Mouse (Mus musculus) hindbrain, embryonic 15.5 days (tissue): ENCODE results near the gene Eral1. TPM values are rescaled to one million over a fixed set of nuclear protein-coding genes. Genes with fewer than 3 reads are reported as not detected.
"Not testable (repeated sequence)": the region's sequence is repeated elsewhere in the genome, so short reads cannot be mapped to it uniquely, and the experiment has no call there.

ENCODE experiments used
- ATAC-seq: fragments of 200-750 bp; cut with Nextera tagmentation; 2 replicates; pipeline ENCODE4 v1.8.0; 2017; ENCODE audit warnings: low read depth, moderate number of reproducible peaks, moderate TSS enrichment; ENCODE audit not compliant: low FRiP score
- H3K27ac ChIP-seq: fragments of 300-500 bp; sonication (generic); replicated peaks from 2 replicates; pipeline ENCODE4 v1.5.1; 2015; ENCODE audit warnings: mild to moderate bottlenecking, inconsistent platforms
- H3K27me3 ChIP-seq: fragments of 300-500 bp; sonication (generic); 2 replicates; pipeline ENCODE4 v1.6.1; 2015; ENCODE audit warnings: control low read depth, inconsistent platforms
- H3K36me3 ChIP-seq: fragments of 300-500 bp; sonication (generic); 2 replicates; pipeline ENCODE4 v1.6.1; 2015; ENCODE audit warnings: control low read depth, inconsistent platforms
- H3K4me1 ChIP-seq: fragments of 300-500 bp; sonication (generic); replicated peaks from 2 replicates; pipeline ENCODE4 v1.6.1; 2015; ENCODE audit warnings: control low read depth, inconsistent platforms
- H3K4me2 ChIP-seq: fragments of 300-500 bp; sonication (generic); 2 replicates; pipeline ENCODE4 v1.6.1; 2015; ENCODE audit warnings: moderate library complexity, mild to moderate bottlenecking, inconsistent platforms
- H3K4me3 ChIP-seq: fragments of 300-500 bp; sonication (generic); 2 replicates; pipeline ENCODE4 v1.5.1; 2015; ENCODE audit warnings: mild to moderate bottlenecking, inconsistent platforms
- H3K9ac ChIP-seq: fragments of 300-500 bp; sonication (generic); 2 replicates; pipeline ENCODE4 v1.6.1; 2015; ENCODE audit warnings: inconsistent platforms
- H3K9me3 ChIP-seq: fragments of 300-500 bp; sonication (generic); 2 replicates; pipeline ENCODE4 v1.6.1; 2016; ENCODE audit warnings: control low read depth, inconsistent platforms
- WGBS: fragments of 180-500 bp; shearing (Covaris S2); methylation state at CpG from one replicate; pipeline ENCODE4 v1.1.7; 2015; 5-methylcytosine and 5-hydroxymethylcytosine counted together
- polyA plus RNA-seq: library from polyadenylated mRNA; unstranded; fragments of >200 nt; fragmentation: Nextera tagmentation; extraction: Ambion mirVana; gene quantifications from 2 replicates; pipeline ENCODE4 v1.2.1, GENCODE M21; 2015

Eral1 gene
- polyA plus RNA-seq, 1 experiment from 2014 or later: 32.5 TPM

DNA sequence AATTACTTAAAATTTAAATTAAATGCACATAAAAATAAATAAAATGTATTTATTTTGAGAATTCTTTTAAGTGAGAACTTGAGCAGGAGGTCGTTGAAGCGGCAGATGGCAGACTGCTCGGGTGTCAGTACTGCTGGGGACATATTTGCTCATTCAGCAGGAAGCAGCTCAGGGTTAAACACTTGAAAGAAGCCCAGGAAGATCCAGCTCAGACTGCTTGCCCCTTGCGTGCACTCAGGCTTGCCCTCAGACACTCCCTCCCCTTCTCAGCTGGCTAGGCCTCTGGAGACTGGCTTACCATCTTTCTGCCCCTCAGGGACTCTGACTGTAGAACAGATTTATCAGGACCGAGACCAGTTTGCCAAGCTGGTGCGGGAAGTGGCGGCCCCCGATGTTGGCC, 23.2 kb downstream of the Eral1 start:
- Histone ChIP-seq H3K27me3 (no peaks in the 10 kb centered on the region), H3K36me3 (peaks cover 59% of the 10 kb centered on the region), H3K4me3 (no peak overlapping the region), H3K9me3 (no peaks in the 10 kb centered on the region), H3K4me2 (no peak overlapping the region), H3K4me1 (no peaks in the 10 kb centered on the region), H3K27ac (no peak overlapping the region), H3K9ac (no peak overlapping the region)
- no peak for ATAC-seq
- WGBS: 81% methylated on average over 8 of the region's 8 CpGs

DNA sequence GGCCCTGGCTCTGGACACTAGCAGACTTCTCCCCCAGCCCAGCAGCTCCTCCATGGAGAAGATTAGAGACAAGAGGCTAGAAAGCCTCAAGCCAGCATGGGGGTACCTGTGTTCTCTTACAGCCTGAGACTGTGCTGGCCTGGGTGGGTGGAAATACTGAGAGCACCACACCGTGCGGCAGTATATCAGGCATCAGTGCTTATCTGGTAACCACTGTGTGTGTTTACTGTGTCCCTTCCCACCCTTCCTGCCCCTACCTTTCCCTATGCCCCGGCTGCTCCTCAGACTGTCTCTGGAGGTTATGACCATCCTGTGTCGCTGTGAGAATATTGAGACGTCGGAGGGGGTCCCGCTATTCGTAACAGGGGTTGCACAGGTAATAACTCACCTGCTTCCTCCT, 27.1 kb downstream of the Eral1 start:
- Histone ChIP-seq H3K4me2 (no peak overlapping the region), H3K9ac (no peak overlapping the region), H3K27ac (no peak overlapping the region), H3K9me3 (no peaks in the 10 kb centered on the region), H3K36me3 (peaks cover 49% of the 10 kb centered on the region), H3K4me3 (no peak overlapping the region), H3K4me1 (no peaks in the 10 kb centered on the region), H3K27me3 (no peaks in the 10 kb centered on the region)
- ATAC-seq: no peak
- 94% methylated on average over 8 of the region's 8 CpGs for WGBS

DNA sequence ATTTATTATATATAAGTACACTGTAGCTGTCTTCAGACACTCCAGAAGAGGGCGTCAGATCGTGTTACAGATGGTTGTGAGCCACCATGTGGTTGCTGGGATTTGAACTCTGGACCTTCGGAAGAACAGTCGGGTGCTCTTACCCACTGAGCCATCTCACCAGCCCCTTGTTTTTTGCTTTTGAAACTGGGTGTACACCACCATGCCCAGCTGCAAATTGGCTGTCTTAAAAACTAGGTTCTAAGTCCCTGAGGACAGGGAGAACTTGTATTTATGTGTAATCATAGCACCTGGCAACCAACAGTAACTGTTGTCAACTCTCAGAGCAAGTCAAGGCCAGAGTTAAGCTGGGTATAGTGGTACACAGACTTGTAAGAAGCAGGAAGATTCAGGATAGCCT, 31.5 kb downstream of the Eral1 start:
- not testable (repeated sequence) for H3K27ac ChIP-seq, H3K9me3 ChIP-seq, ATAC-seq, H3K4me3 ChIP-seq, H3K4me2 ChIP-seq, H3K9ac ChIP-seq, H3K27me3 ChIP-seq, H3K4me1 ChIP-seq
- H3K36me3 ChIP-seq: peaks cover 11% of the 10 kb centered on the region
- WGBS: 87% methylated on average over 4 of the region's 4 CpGs

DNA sequence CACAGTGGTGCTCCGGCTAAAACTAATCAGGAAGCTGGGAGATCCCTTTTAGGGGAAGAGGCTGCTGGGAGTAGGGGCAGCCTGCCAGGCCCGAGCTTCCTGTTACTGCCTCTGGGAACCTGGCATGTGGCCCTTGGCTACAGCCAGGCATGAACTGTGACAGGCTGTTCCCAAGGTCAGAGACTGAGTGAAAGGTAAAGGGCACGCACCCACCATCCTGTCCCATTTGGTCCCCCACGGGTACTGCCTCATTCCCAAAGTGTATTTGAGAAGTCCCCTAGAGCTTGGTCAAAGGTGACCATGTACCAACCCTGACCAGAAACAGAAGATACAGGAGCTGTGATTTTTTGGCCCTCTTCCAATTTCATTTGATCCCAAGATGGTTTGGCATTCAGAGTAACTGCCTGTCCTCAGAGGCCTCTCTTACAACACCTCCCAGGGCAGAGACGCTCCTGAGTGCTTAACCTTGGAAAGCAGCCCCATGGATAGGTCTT, 35.4 kb downstream of the Eral1 start:
- H3K27me3 ChIP-seq: no peaks in the 10 kb centered on the region
- H3K27ac ChIP-seq: no peak overlapping the region
- H3K9ac ChIP-seq: no peak overlapping the region
- 63% methylated on average over 5 of the region's 5 CpGs for WGBS
- no peak overlapping the region for H3K4me3 ChIP-seq
- H3K4me2 ChIP-seq: no peak overlapping the region
- H3K9me3 ChIP-seq: no peaks in the 10 kb centered on the region
- H3K36me3 ChIP-seq: peaks cover 8% of the 10 kb centered on the region; the same call in 1 of the 2 replicates
- peak; percentile 59; the same call in 1 of the 2 replicates for ATAC-seq
- peaks cover 11% of the 10 kb centered on the region for H3K4me1 ChIP-seq

DNA sequence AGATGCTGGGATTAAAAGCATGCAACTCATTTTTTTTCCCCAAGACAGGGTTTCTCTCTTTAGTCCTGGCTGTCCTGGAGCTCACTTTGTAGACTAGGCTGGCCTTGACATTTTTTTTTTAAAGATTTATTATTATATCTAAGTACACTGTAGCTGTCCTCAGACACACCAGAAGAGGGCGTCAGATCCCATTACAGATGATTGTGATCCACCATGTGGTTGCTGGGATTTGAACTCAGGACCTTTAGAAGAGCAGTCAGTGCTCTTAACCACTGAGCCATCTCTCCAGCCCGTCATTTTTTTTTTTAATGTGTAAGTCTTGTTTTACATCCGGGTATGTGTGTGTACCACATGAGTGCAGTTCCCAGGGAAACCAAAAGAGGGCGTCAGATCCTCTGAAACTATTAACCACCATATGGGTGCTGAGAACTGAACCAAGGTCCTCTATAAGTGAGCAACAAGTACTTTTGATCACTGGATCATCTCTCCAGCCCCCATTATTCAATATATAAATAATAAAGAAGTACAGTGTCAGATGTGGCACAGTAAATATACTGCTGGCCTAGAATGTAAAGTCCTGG, 37.8 kb downstream of the Eral1 start:
- not testable (repeated sequence) for H3K9me3 ChIP-seq, H3K4me3 ChIP-seq, H3K27me3 ChIP-seq, H3K9ac ChIP-seq, H3K36me3 ChIP-seq, H3K27ac ChIP-seq, H3K4me2 ChIP-seq, ATAC-seq
- WGBS: 93% methylated on average over 4 of the region's 4 CpGs
- peaks cover 28% of the 10 kb centered on the region for H3K4me1 ChIP-seq

DNA sequence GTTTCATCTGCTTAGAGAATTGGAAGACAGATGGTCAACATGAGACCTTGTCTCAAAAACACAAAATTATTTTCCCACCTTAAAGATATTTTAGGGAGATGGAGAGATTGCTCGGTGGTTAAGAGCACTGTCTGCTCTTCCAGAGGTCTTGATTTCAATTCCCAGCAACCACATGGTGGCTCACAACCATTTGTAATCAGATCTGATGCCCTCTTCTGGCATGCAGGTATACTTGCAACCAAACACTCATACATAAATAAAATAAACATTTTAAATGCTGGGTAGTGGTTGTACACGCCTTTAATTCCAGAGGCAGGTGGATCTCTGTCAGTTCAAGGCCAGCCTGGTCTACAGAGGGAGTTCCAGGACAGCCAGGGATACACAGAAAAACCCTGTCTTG, 39.3 kb downstream of the Eral1 start:
- no peak overlapping the region for H3K4me2 ChIP-seq
- WGBS: 69% methylated on average over 2 of the region's 2 CpGs
- no peak for ATAC-seq

DNA sequence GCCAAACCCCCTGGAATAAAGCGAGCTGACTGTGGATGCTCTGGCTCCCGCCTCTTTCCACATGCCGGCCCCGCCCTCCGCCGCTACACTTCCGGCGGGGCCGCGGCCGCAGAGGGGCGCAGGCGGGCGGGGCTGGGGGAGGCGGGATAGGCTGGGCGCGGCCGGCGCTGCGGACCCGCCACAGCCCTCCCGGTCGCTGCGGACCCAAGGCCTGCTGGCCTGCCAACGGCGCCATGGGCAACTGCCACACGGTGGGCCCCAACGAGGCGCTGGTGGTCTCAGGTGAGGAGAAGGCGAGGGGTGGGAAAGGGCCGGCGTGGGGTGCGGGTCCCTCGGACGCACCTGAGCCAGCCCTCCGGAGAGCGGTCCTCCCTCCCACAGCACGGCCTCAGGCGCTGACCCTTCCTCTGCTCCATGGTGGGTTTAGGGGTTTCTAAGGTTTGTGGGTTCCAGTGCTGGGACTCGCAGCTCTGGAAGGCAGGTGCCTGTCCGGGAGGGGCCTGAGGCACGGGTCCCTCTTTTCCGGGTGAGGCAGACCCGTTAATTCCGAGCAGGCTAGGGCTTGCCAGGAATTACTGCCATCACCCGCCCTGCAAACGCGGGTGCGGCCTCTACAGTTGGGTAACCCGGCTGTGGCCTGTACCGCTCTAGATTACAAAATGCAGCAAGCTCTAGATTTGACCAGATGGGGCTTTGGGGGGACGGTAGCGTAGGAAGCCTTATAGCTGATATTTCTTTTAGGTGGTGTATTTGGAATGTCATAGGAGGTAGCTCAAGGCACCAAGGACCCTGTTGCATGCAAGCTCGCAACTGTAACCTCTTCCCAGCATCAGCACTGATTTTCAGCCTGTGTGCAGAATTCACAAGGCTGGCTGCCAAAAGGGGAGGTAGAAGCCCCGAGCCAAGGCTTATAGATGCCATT, 42.1 kb downstream of the Eral1 start, which contains the start of gene Flot2:
Flot2 (plus strand) TSS at position 101 of the 922 bp plus-strand sequence.
- 2% methylated on average over 52 of the region's 55 CpGs for WGBS
- ATAC-seq: peak; percentile 83
- Histone ChIP-seq H3K27ac (peak within 1 kb of the TSS; percentile 88), H3K9me3 (no peaks in the 10 kb centered on the region), H3K9ac (peak within 1 kb of the TSS; percentile 85), H3K4me1 (peaks cover 42% of the 10 kb centered on the region), H3K27me3 (no peaks in the 10 kb centered on the region), H3K4me3 (peak within 1 kb of the TSS; percentile 83), H3K4me2 (peak within 1 kb of the TSS; percentile 67), H3K36me3 (peaks cover 12% of the 10 kb centered on the region; the same call in 1 of the 2 replicates)

More for the DNA sequence above, 39.3 kb downstream of the Eral1 start:
- Histone ChIP-seq H3K27me3 (no peaks in the 10 kb centered on the region), H3K4me1 (peaks cover 32% of the 10 kb centered on the region), H3K27ac (no peak overlapping the region), H3K4me3 (no peak overlapping the region), H3K36me3 (peaks cover 8% of the 10 kb centered on the region; the same call in 1 of the 2 replicates), H3K9ac (no peak overlapping the region), H3K9me3 (no peaks in the 10 kb centered on the region)

DNA sequence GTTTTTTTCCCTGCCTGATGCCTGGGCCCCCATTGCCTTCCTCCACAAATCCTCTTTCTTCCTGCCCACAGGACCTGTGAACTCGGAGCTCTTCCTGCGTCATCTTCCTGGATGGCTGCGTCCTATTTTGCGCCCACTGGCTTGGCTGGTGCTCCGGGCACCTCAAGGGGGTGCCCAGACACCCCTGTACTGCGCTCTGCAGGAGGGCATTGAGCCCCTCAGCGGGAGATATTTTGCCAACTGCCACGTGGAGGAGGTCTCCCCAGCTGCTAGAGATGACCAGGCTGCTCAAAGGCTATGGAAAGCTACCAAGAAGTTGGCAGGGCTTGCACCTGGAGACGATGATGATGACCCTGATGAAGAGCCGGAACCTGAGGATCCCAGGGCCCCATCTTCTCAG, 43.4 kb downstream of the Eral1 start:
- 84% methylated on average over 10 of the region's 10 CpGs for WGBS
- Histone ChIP-seq H3K27me3 (no peaks in the 10 kb centered on the region), H3K4me2 (no peak overlapping the region), H3K36me3 (peaks cover 5% of the 10 kb centered on the region; the same call in 1 of the 2 replicates), H3K27ac (no peak overlapping the region), H3K9me3 (no peaks in the 10 kb centered on the region), H3K4me3 (no peak overlapping the region), H3K4me1 (peaks cover 48% of the 10 kb centered on the region), H3K9ac (no peak overlapping the region)
- ATAC-seq: no peak

DNA sequence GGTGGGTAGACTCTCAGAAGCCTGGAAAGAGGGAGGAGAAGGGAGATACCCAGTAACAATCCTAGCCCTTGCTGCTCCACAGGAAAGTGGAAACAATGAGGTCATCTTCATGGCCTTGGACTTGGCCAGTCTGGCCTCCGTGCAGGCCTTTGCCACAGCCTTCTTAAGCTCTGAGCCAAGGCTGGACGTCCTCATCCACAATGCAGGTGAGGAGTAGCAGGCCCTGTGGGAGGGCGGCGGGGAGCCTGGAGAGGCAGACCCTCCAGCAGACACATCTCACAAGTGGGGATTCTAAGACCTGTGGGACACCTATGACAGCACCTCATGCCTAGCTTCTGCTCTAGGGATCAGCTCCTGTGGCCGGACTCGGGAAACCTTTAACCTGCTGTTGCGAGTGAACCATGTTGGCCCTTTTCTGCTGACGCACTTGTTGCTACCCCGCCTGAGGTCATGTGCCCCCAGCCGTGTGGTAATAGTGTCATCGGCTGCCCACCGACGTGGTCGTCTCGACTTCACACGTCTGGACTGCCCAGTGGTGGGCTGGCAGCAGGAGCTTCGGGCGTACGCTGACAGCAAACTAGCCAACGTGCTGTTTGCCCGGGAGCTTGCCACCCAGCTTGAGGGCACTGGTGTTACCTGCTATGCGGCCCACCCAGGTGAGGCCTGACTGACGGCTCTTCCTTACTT, 46.1 kb downstream of the Eral1 start:
- 93% methylated on average over 23 of the region's 23 CpGs for WGBS
- Histone ChIP-seq H3K9me3 (no peaks in the 10 kb centered on the region), H3K4me2 (peak overlapping the region; percentile 69), H3K4me3 (no peak overlapping the region), H3K4me1 (peaks cover 48% of the 10 kb centered on the region), H3K27me3 (no peaks in the 10 kb centered on the region), H3K27ac (no peak overlapping the region), H3K9ac (no peak overlapping the region), H3K36me3 (peaks cover 11% of the 10 kb centered on the region)
- ATAC-seq: no peak

DNA sequence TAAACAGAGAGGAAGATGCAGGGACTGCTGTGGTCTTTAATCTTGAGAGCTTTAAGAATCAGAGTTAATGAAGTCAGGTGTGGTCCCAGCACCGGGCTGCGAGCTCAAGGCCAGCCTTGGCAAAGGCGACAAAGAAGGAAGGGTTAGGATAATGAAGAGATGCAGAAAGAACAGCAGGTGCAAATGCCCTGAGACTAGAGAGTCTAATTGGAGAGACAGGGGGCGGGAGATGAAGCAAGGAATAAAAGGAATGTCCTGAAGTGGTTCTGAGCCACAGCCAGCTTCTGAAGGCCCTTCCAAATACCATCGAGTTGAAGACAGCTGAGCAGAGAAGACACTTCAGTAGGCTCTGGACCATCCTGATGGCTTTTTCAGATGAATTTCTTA, 47.4 kb downstream of the Eral1 start:
- H3K27me3 ChIP-seq: no peaks in the 10 kb centered on the region
- peak overlapping the region; percentile 94 for H3K27ac ChIP-seq
- peak overlapping the region; percentile 81 for H3K9ac ChIP-seq
- H3K4me2 ChIP-seq: peak overlapping the region; percentile 69
- H3K36me3 ChIP-seq: peaks cover 22% of the 10 kb centered on the region
- 5% methylated on average over 5 of the region's 5 CpGs for WGBS
- ATAC-seq: no peak
- H3K4me3 ChIP-seq: peak overlapping the region; percentile 60
- H3K4me1 ChIP-seq: peaks cover 39% of the 10 kb centered on the region
- no peaks in the 10 kb centered on the region for H3K9me3 ChIP-seq

DNA sequence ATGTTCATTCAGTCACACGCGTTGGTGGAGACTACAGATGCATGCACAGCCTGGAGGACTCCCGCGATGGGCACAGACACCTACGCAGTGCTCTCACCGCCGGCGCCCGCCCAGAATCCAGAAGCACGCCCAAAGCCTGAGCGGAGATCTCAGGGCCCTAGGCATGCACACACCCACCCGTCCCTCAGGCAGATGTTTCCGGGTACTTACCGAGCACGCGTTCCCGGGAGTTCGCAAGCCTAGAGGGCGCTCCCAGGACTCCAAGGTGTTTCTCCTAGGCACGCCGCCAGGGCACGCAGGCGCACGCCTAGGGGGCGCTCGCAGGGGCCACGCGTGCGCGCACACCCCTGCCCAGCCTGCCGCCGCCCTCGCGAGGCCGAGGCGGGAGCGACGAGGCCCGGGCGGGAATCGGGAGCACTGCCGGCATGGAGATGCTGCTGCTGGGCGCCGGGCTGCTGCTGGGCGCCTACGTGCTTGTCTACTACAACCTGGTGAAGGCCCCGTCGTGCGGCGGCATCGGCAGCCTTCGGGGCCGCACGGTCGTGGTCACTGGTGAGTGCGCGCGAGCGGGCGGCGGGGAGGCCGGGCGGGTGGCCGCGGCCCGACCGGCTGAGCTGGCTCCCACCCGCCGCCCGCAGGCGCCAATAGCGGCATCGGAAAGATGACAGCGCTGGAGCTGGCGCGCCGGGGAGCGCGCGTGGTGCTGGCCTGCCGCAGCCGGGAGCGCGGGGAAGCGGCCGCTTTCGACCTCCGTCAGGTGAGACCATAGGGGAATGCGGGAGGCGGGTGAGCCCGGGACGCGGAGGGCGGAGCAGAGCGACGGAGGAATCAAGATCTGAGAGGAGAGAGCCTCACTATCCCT, 48.0 kb downstream of the Eral1 start, which contains the start of gene Dhrs13:
Dhrs13 (plus strand) TSS at position 334 of the 862 bp plus-strand sequence.
- Histone ChIP-seq H3K4me3 (peak within 1 kb of the TSS; percentile 60), H3K36me3 (peaks cover 29% of the 10 kb centered on the region), H3K27ac (peak within 1 kb of the TSS; percentile 94), H3K9ac (peak within 1 kb of the TSS; percentile 81), H3K9me3 (no peaks in the 10 kb centered on the region), H3K4me1 (peaks cover 34% of the 10 kb centered on the region), H3K27me3 (no peaks in the 10 kb centered on the region), H3K4me2 (peak within 1 kb of the TSS; percentile 69)
- under 1% methylated on average over 87 of the region's 96 CpGs for WGBS
- peak; percentile 93 for ATAC-seq
